Mouse (Mus musculus) stomach, embryonic 16.5 days (tissue): ENCODE results near the gene Gm14180. TPM values are rescaled to one million over a fixed set of nuclear protein-coding genes. Genes with fewer than 3 reads are reported as not detected.
"Not testable (repeated sequence)": the region's sequence is repeated elsewhere in the genome, so short reads cannot be mapped to it uniquely, and the experiment has no call there.

Source experiments
- ATAC-seq: fragments of 200-750 bp; cut with Nextera tagmentation; 2 replicates; pipeline ENCODE4 v1.8.0; 2017; ENCODE audit warnings: moderate number of reproducible peaks, moderate TSS enrichment; ENCODE audit not compliant: insufficient read depth, low FRiP score
- H3K27ac ChIP-seq: fragments of 300-500 bp; sonication (generic); 2 replicates; pipeline ENCODE4 v1.5.1; 2014; ENCODE audit warnings: low read length
- H3K27me3 ChIP-seq: fragments of 300-500 bp; sonication (generic); 2 replicates; pipeline ENCODE4 v1.6.1; 2014; ENCODE audit warnings: low read length, control low read depth, mixed read lengths; ENCODE audit not compliant: control insufficient read depth, insufficient read depth
- H3K36me3 ChIP-seq: fragments of 300-500 bp; sonication (generic); 2 replicates; pipeline ENCODE4 v1.6.1; 2014; ENCODE audit warnings: low read length; ENCODE audit not compliant: control insufficient read depth, insufficient read depth
- H3K4me1 ChIP-seq: fragments of 300-500 bp; sonication (generic); 2 replicates; pipeline ENCODE4 v1.6.1; 2014; ENCODE audit warnings: low read length, control low read depth, mixed read lengths; ENCODE audit not compliant: control insufficient read depth, insufficient read depth
- H3K4me2 ChIP-seq: fragments of 300-500 bp; sonication (generic); 2 replicates; pipeline ENCODE4 v1.6.1; 2014; ENCODE audit warnings: low read depth, low read length, mixed read lengths
- H3K4me3 ChIP-seq: fragments of 300-500 bp; sonication (generic); replicated peaks from 2 replicates; pipeline ENCODE4 v1.5.1; 2014; ENCODE audit warnings: mild to moderate bottlenecking, low read length
- H3K9ac ChIP-seq: fragments of 300-500 bp; sonication (generic); 2 replicates; pipeline ENCODE4 v1.6.1; 2014; ENCODE audit warnings: low read length
- H3K9me3 ChIP-seq: fragments of 300-500 bp; sonication (generic); replicated peaks from 2 replicates; pipeline ENCODE4 v1.6.1; 2016; ENCODE audit warnings: low read length, control low read depth; ENCODE audit not compliant: control insufficient read depth
- WGBS: fragments of 180-500 bp; shearing (Covaris S2); extraction: QIAGEN DNeasy Blood & Tissue Kit; methylation state at CpG from one replicate; pipeline ENCODE4 v1.1.7; 2014; 5-methylcytosine and 5-hydroxymethylcytosine counted together
- polyA plus RNA-seq: library from polyadenylated mRNA; unstranded; fragments of >200 nt; fragmentation: Nextera tagmentation; extraction: Ambion mirVana; gene quantifications from 2 replicates; pipeline ENCODE4 v1.2.1, GENCODE M21; 2015

Gene Gm14180
- polyA plus RNA-seq, 1 experiment from 2014 or later, result not detected

DNA sequence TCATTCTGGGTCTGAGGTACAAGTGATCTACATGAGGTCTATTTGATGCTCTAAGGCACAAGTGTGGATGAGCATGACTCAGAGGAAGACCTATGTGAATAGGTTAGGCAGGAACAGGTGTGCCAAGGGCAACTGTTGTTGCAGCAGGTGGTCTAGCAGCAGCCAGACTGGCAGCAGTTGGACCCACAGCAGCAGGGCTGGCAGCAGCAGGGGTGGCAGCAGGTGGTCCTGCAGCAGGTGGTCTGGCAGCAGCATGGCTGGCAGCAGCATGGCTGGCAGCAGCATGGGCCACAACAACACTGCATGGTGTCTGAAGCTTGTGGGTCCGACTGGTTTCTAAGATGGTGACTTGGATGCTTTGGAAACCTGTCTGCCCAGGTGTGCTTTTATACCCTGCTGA lies 48.9 kb downstream of the Gm14180 start:
- WGBS, result 74% methylated on average over 1 of the region's 1 CpGs
- H3K27ac ChIP-seq, result not testable (repeated sequence)

More for the DNA sequence above, 48.9 kb downstream of the Gm14180 start:
- not testable (repeated sequence) for ATAC-seq, H3K4me1 ChIP-seq, H3K9ac ChIP-seq, H3K4me2 ChIP-seq, H3K27me3 ChIP-seq, H3K36me3 ChIP-seq, H3K4me3 ChIP-seq, H3K9me3 ChIP-seq

Other genes starting within 250 kb of the Gm14180 start
- gene Krt23, start 241.2 kb downstream of the Gm14180 start, polyA plus RNA-seq, result 92.1 and 140 TPM in 2 replicates
- gene Krt39, start 213.0 kb downstream of the Gm14180 start, polyA plus RNA-seq, result 0.14 TPM in 1 of 2 replicates, not detected in the other
- not detected in 2 replicates for gene Krt40, start 191.1 kb downstream of the Gm14180 start, polyA plus RNA-seq
- not detected in 2 replicates for gene Krtap3-3, start 183.4 kb downstream of the Gm14180 start, polyA plus RNA-seq
- gene Krtap3-2, start 177.4 kb downstream of the Gm14180 start, polyA plus RNA-seq, result not detected in 2 replicates
- gene Gm11939, start 174.8 kb downstream of the Gm14180 start, polyA plus RNA-seq, result not detected in 2 replicates
- gene Krtap3-1, start 167.7 kb downstream of the Gm14180 start, polyA plus RNA-seq, result not detected in 2 replicates
- gene Krtap1-5, start 153.3 kb downstream of the Gm14180 start, polyA plus RNA-seq, result not detected in 2 replicates
- not detected in 2 replicates for gene Krtap1-4, start 150.6 kb downstream of the Gm14180 start, polyA plus RNA-seq
- not detected in 2 replicates for gene Krtap1-3, start 143.0 kb downstream of the Gm14180 start, polyA plus RNA-seq
- not detected in 2 replicates for gene Krtap9-3, start 136.2 kb downstream of the Gm14180 start, polyA plus RNA-seq
- gene Gm11938, start 131.0 kb downstream of the Gm14180 start, polyA plus RNA-seq, result not detected in 2 replicates
- not detected in 2 replicates for gene Gm11937, start 124.1 kb downstream of the Gm14180 start, polyA plus RNA-seq
- not detected in 2 replicates for gene Krtap2-4, start 119.4 kb downstream of the Gm14180 start, polyA plus RNA-seq
- not detected in 2 replicates for gene Gm11562, start 113.9 kb downstream of the Gm14180 start, polyA plus RNA-seq
- not detected in 2 replicates for gene Krtap4-1, start 106.1 kb downstream of the Gm14180 start, polyA plus RNA-seq
- not detected in 2 replicates for gene Krtap4-2, start 99.2 kb downstream of the Gm14180 start, polyA plus RNA-seq
- gene Krtap4-7, start 90.2 kb downstream of the Gm14180 start, polyA plus RNA-seq, result not detected in 2 replicates
- not detected in 2 replicates for gene Gm11555, start 84.1 kb downstream of the Gm14180 start, polyA plus RNA-seq
- not detected in 2 replicates for gene Gm11563, start 75.3 kb downstream of the Gm14180 start, polyA plus RNA-seq
- not detected in 2 replicates for gene Krtap4-6, start 68.3 kb downstream of the Gm14180 start, polyA plus RNA-seq
- not detected in 2 replicates for gene Gm14190, start 43.5 kb downstream of the Gm14180 start, polyA plus RNA-seq
- gene Gm11595, start 38.6 kb upstream of the Gm14180 start, polyA plus RNA-seq, result not detected in 2 replicates
- not detected in 2 replicates for gene Krtap4-8, start 46.4 kb upstream of the Gm14180 start, polyA plus RNA-seq
- not detected in 2 replicates for gene Krtap4-9, start 50.9 kb upstream of the Gm14180 start, polyA plus RNA-seq
- gene Gm11596, start 59.2 kb upstream of the Gm14180 start, polyA plus RNA-seq, result not detected in 2 replicates
- gene Gm11569, start 64.6 kb upstream of the Gm14180 start, polyA plus RNA-seq, result not detected in 2 replicates
- not detected in 2 replicates for gene Gm11554, start 70.2 kb upstream of the Gm14180 start, polyA plus RNA-seq
- gene Krtap4-13, start 75.6 kb upstream of the Gm14180 start, polyA plus RNA-seq, result not detected in 2 replicates
- gene Gm11564, start 81.4 kb upstream of the Gm14180 start, polyA plus RNA-seq, result not detected in 2 replicates
- not detected in 2 replicates for gene 2300003K06Rik, start 103.8 kb upstream of the Gm14180 start, polyA plus RNA-seq
- gene Krtap4-16, start 117.3 kb upstream of the Gm14180 start, polyA plus RNA-seq, result not detected in 2 replicates
- not detected in 2 replicates for gene Gm11568, start 123.6 kb upstream of the Gm14180 start, polyA plus RNA-seq
- gene Gm11559, start 130.2 kb upstream of the Gm14180 start, polyA plus RNA-seq, result not detected in 2 replicates
- not detected in 2 replicates for gene Krtap9-1, start 139.1 kb upstream of the Gm14180 start, polyA plus RNA-seq
- not detected in 2 replicates for gene Gm11567, start 144.9 kb upstream of the Gm14180 start, polyA plus RNA-seq
- not detected in 2 replicates for gene Krtap31-1, start 173.6 kb upstream of the Gm14180 start, polyA plus RNA-seq
- gene Gm11565, start 180.5 kb upstream of the Gm14180 start, polyA plus RNA-seq, result not detected in 2 replicates
- gene Krtap31-2, start 202.0 kb upstream of the Gm14180 start, polyA plus RNA-seq, result not detected in 2 replicates
- gene Krtap9-5, start 214.2 kb upstream of the Gm14180 start, polyA plus RNA-seq, result not detected in 2 replicates
- not detected in 2 replicates for gene Krtap29-1, start 244.8 kb upstream of the Gm14180 start, polyA plus RNA-seq